Mouse (Mus musculus) forebrain, embryonic 12.5 days (tissue): ENCODE measurements at regions not wholly inside any gene's neighbourhood (a gene's known extent, or its start where the extent isn't known, plus 50 kb on each side); places are given as distances from the start of the nearest gene placed in this dataset.

Source experiments
- ATAC-seq: fragments of 200-750 bp; cut with Nextera tagmentation; 2 replicates; pipeline ENCODE4 v1.8.0; 2017; ENCODE audit warnings: moderate TSS enrichment; ENCODE audit not compliant: low FRiP score
- H3K27ac ChIP-seq: fragments of 300-500 bp; sonication (generic); 2 replicates; pipeline ENCODE4 v1.5.1; 2016; ENCODE audit warnings: mild to moderate bottlenecking
- H3K27me3 ChIP-seq: fragments of 300-500 bp; sonication (generic); 2 replicates; pipeline ENCODE4 v1.6.1; 2016; ENCODE audit warnings: mild to moderate bottlenecking
- H3K36me3 ChIP-seq: fragments of 300-500 bp; sonication (generic); replicated peaks from 2 replicates; pipeline ENCODE4 v1.6.1; 2016; ENCODE audit warnings: mild to moderate bottlenecking
- H3K4me1 ChIP-seq: fragments of 300-500 bp; sonication (generic); 2 replicates; pipeline ENCODE4 v1.6.1; 2016
- H3K4me2 ChIP-seq: fragments of 300-500 bp; sonication (generic); 2 replicates; pipeline ENCODE4 v1.6.1; 2016; ENCODE audit warnings: mild to moderate bottlenecking, moderate library complexity
- H3K4me3 ChIP-seq: fragments of 300-500 bp; sonication (generic); replicated peaks from 2 replicates; pipeline ENCODE4 v1.5.1; 2016; ENCODE audit warnings: mild to moderate bottlenecking
- H3K9ac ChIP-seq: fragments of 300-500 bp; sonication (generic); 2 replicates; pipeline ENCODE4 v1.6.1; 2016; ENCODE audit warnings: mild to moderate bottlenecking
- H3K9me3 ChIP-seq: fragments of 300-500 bp; sonication (generic); 2 replicates; pipeline ENCODE4 v1.6.1; 2016
- WGBS: fragments of 180-500 bp; shearing (Covaris S2); methylation state at CpG from one replicate; pipeline ENCODE4 v1.1.7; 2016; 5-methylcytosine and 5-hydroxymethylcytosine counted together

- Histone ChIP-seq H3K4me3 (no peak overlapping the region), H3K9me3 (no peaks in the 10 kb centered on the region), H3K4me1 (peaks cover 4% of the 10 kb centered on the region), H3K4me2 (no peak overlapping the region), H3K36me3 (no peaks in the 10 kb centered on the region), H3K9ac (no peak overlapping the region), H3K27me3 (no peaks in the 10 kb centered on the region), H3K27ac (no peak overlapping the region)
- 89% methylated on average over 5 of the region's 5 CpGs for WGBS
- no peak for ATAC-seq
These were observed 242.4 kb upstream of the Tsc22d2 start for GRCm38 (mm10) chr3:58172096-58172495.

DNA sequence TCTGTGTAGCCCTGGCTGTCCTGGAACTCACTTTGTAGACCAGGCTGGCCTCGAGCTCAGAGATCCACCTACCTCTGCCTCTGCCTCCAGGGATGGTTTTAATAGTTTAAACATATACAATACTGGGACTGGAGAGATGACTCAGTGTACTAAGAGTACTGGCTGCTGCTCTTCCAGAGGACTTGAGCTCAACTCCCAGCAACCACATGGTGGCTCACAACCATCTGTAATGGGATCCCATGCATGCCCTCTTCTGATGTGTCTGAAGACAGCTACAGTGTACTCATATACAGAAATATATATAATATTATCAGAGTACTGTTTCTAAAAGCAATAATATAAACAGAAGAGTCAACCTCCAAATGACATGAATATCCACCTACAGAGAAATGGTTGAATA is 240.7 kb upstream of the Tsc22d2 start:
- 87% methylated on average over 1 of the region's 1 CpGs for WGBS
- Histone ChIP-seq H3K9ac (no peak overlapping the region), H3K4me3 (no peak overlapping the region), H3K9me3 (no peaks in the 10 kb centered on the region), H3K36me3 (no peaks in the 10 kb centered on the region), H3K27me3 (no peaks in the 10 kb centered on the region), H3K4me1 (no peaks in the 10 kb centered on the region), H3K4me2 (no peak overlapping the region), H3K27ac (no peak overlapping the region)
- ATAC-seq, result no peak

GRCm38 (mm10) chr3:58181715-58182114 is 232.8 kb upstream of the Tsc22d2 start:
- WGBS, result 48% methylated on average over 3 of the region's 3 CpGs
- H3K27ac ChIP-seq, result no peak overlapping the region
- no peak overlapping the region for H3K4me3 ChIP-seq
- no peaks in the 10 kb centered on the region for H3K27me3 ChIP-seq
- H3K4me2 ChIP-seq, result no peak overlapping the region
- H3K36me3 ChIP-seq, result no peaks in the 10 kb centered on the region
- H3K9ac ChIP-seq, result no peak overlapping the region
- peaks cover 3% of the 10 kb centered on the region; the same call in 1 of the 2 replicates for H3K4me1 ChIP-seq
- H3K9me3 ChIP-seq, result no peaks in the 10 kb centered on the region
- ATAC-seq, result no peak

DNA sequence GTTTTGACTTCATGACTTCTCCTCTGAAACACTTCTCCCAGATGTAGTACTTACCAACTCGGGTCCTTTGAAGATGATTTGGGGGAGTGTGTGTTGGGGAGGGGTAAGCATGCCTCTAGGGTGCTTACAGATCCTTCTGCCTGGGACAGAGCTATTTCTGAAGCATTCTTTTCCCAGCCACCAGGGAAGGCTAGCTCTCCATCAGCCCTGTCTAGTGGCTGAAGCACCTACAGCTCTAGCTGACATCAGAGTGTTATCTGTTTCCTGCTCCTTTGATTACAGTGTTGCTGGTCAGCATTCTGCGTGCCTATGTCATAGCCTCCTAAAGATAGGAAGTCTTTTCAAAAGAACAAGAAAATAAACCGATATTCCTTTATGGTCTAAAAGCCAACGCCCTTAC is 232.2 kb upstream of the Tsc22d2 start:
- Histone ChIP-seq H3K36me3 (no peaks in the 10 kb centered on the region), H3K4me1 (peaks cover 3% of the 10 kb centered on the region; the same call in 1 of the 2 replicates), H3K4me3 (no peak overlapping the region), H3K27ac (no peak overlapping the region), H3K27me3 (no peaks in the 10 kb centered on the region), H3K9me3 (no peaks in the 10 kb centered on the region), H3K9ac (no peak overlapping the region), H3K4me2 (no peak overlapping the region)
- no peak for ATAC-seq
- 83% methylated on average over 4 of the region's 4 CpGs for WGBS

- Histone ChIP-seq H3K9me3 (no peaks in the 10 kb centered on the region), H3K4me3 (no peak overlapping the region), H3K4me2 (no peak overlapping the region), H3K27me3 (no peaks in the 10 kb centered on the region), H3K27ac (no peak overlapping the region), H3K9ac (no peak overlapping the region), H3K36me3 (no peaks in the 10 kb centered on the region), H3K4me1 (peaks cover 3% of the 10 kb centered on the region; the same call in 1 of the 2 replicates)
- ATAC-seq, result no peak
- WGBS, result 45% methylated on average over 3 of the region's 3 CpGs
These were observed 231.2 kb upstream of the Tsc22d2 start for GRCm38 (mm10) chr3:58183279-58183678.

DNA sequence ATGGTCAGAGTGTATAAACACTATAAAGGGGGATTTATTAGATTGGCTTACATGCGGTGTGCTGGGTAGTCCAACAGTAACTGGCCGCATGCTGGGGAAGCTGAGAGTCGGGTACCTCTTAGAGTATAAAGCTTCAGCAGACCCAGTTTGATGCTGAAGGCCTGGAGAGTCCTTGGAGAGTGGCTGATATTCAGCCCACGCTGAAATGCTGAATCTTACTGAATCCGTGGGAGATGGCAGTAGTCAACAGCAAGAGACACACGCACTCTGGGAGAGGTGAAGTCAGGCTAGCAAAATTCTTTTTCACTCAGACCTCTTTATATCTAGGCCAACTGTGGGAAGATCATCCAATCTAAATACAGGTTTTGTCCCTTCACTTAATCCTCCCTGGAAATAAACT is 214.1 kb upstream of the Tsc22d2 start:
- 94% methylated on average over 6 of the region's 6 CpGs for WGBS
- ATAC-seq, result no peak
- Histone ChIP-seq H3K4me2 (no peak overlapping the region), H3K27me3 (no peaks in the 10 kb centered on the region), H3K9ac (no peak overlapping the region), H3K9me3 (no peaks in the 10 kb centered on the region), H3K4me1 (no peaks in the 10 kb centered on the region), H3K27ac (no peak overlapping the region), H3K4me3 (no peak overlapping the region), H3K36me3 (no peaks in the 10 kb centered on the region)

GRCm38 (mm10) chr3:58202816-58203215 is 211.7 kb upstream of the Tsc22d2 start:
- H3K4me1 ChIP-seq, result peaks cover 6% of the 10 kb centered on the region; the same call in 1 of the 2 replicates
- WGBS, result 84% methylated on average over 5 of the region's 5 CpGs

DNA sequence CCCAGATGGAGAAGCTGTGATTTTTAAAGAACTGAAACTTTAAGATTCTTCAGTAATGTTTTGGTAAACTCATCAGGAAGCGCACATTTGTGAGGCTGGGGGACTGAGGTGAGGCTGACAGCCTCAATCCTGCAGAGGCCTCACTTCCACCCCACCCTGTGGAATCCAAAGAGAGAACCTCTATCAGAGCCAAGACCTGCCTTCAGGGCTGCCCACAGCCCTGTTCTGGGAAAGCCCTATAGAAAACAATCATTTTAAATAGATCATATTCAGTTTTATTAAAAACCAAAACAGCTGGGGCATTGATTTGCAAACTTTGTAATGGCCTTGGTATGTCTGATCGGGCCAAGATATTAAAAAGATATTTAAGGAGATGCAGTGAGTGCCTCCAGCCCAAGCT is 210.7 kb upstream of the Tsc22d2 start:
- Histone ChIP-seq H3K27ac (no peak overlapping the region), H3K4me1 (peaks cover 6% of the 10 kb centered on the region; the same call in 1 of the 2 replicates), H3K9me3 (no peaks in the 10 kb centered on the region), H3K27me3 (no peaks in the 10 kb centered on the region), H3K9ac (no peak overlapping the region), H3K4me3 (no peak overlapping the region), H3K4me2 (no peak overlapping the region), H3K36me3 (no peaks in the 10 kb centered on the region)
- 84% methylated on average over 2 of the region's 2 CpGs for WGBS
- ATAC-seq, result no peak

More at GRCm38 (mm10) chr3:58202816-58203215, 211.7 kb upstream of the Tsc22d2 start:
- H3K27ac ChIP-seq, result no peak overlapping the region
- no peaks in the 10 kb centered on the region for H3K27me3 ChIP-seq
- H3K36me3 ChIP-seq, result no peaks in the 10 kb centered on the region
- H3K4me3 ChIP-seq, result no peak overlapping the region
- no peak for ATAC-seq
- H3K9ac ChIP-seq, result no peak overlapping the region
- H3K4me2 ChIP-seq, result no peak overlapping the region
- H3K9me3 ChIP-seq, result no peaks in the 10 kb centered on the region

DNA sequence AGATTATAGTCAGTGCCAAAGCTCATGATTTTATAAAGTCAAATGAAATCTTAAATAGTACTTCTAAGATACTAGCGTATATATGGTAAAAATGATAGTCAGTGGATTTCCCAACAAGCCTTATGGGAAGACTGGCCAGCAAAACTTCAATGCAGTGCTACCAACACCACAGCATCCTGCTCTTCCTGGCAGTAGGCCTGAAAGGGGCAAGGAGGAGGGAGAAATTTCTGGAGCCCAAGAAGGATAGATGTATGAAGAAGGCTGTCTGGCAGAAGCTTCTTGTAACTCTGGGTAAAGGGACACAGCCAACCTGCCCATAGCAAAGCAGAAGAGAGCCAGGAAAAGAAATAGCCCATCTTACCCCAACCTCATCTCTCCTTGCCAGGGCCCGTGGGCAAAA is 209.0 kb upstream of the Tsc22d2 start:
- H3K9me3 ChIP-seq, result no peaks in the 10 kb centered on the region
- no peak overlapping the region for H3K27ac ChIP-seq
- H3K36me3 ChIP-seq, result no peaks in the 10 kb centered on the region
- no peak overlapping the region for H3K9ac ChIP-seq
- no peaks in the 10 kb centered on the region for H3K27me3 ChIP-seq
- no peak overlapping the region for H3K4me2 ChIP-seq
- 99% methylated on average over 2 of the region's 2 CpGs for WGBS
- H3K4me1 ChIP-seq, result peaks cover 6% of the 10 kb centered on the region; the same call in 1 of the 2 replicates
- no peak for ATAC-seq
- no peak overlapping the region for H3K4me3 ChIP-seq

GRCm38 (mm10) chr3:58206776-58207398 is 207.6 kb upstream of the Tsc22d2 start:
- Histone ChIP-seq H3K9me3 (no peaks in the 10 kb centered on the region), H3K27ac (no peak overlapping the region), H3K4me3 (no peak overlapping the region), H3K27me3 (no peaks in the 10 kb centered on the region), H3K4me1 (peaks cover 6% of the 10 kb centered on the region; the same call in 1 of the 2 replicates), H3K4me2 (no peak overlapping the region), H3K36me3 (no peaks in the 10 kb centered on the region), H3K9ac (no peak overlapping the region)
- WGBS, result 68% methylated on average over 5 of the region's 5 CpGs
- ATAC-seq, result no peak

- Histone ChIP-seq H3K36me3 (no peaks in the 10 kb centered on the region), H3K27me3 (no peaks in the 10 kb centered on the region), H3K9me3 (no peaks in the 10 kb centered on the region), H3K27ac (no peak overlapping the region), H3K4me2 (no peak overlapping the region), H3K4me1 (peaks cover 6% of the 10 kb centered on the region; the same call in 1 of the 2 replicates), H3K9ac (no peak overlapping the region), H3K4me3 (no peak overlapping the region)
- 63% methylated on average over 3 of the region's 3 CpGs for WGBS
- ATAC-seq, result no peak
These were observed 203.5 kb upstream of the Tsc22d2 start for GRCm38 (mm10) chr3:58211016-58211415.

- Histone ChIP-seq H3K4me2 (no peak overlapping the region), H3K27me3 (no peaks in the 10 kb centered on the region), H3K9me3 (no peaks in the 10 kb centered on the region), H3K27ac (no peak overlapping the region), H3K4me3 (no peak overlapping the region), H3K9ac (no peak overlapping the region), H3K36me3 (no peaks in the 10 kb centered on the region), H3K4me1 (no peaks in the 10 kb centered on the region)
- ATAC-seq, result no peak
- 85% methylated on average over 2 of the region's 2 CpGs for WGBS
These were observed 189.8 kb upstream of the Tsc22d2 start for GRCm38 (mm10) chr3:58224696-58225095.
